Mouse (Mus musculus) kidney, adult 9 months (tissue): ENCODE results near the gene Slc25a19.

Experiments used
- DNase-seq: peaks from one replicate; pipeline ENCODE4 v3.0.0; 2022

Gene Slc25a19

GRCm38 (mm10) chr11:115616371-115616770 is 11.7 kb downstream of the Slc25a19 start:
- peak; percentile 19 for DNase-seq

GRCm38 (mm10) chr11:115615875-115616274 is 12.2 kb downstream of the Slc25a19 start:
- DNase-seq = peak; percentile 56

GRCm38 (mm10) chr11:115615108-115615825 is 12.8 kb downstream of the Slc25a19 start:
- peak; percentile 15 for DNase-seq

- DNase-seq = peak; percentile 54
Observed at GRCm38 (mm10) chr11:115614346-115615107, 13.6 kb downstream of the Slc25a19 start.

- peak; percentile 52 for DNase-seq
Observed at GRCm38 (mm10) chr11:115613138-115613945, 14.8 kb downstream of the Slc25a19 start.

GRCm38 (mm10) chr11:115612410-115613137 is 15.5 kb downstream of the Slc25a19 start, which contains the start of gene Mif4gd:
Gene Mif4gd (minus strand): TSS chr11:115612969.
- DNase-seq = peak; percentile 98

GRCm38 (mm10) chr11:115612059-115612409 is 16.1 kb downstream of the Slc25a19 start:
- DNase-seq = peak; percentile 91

GRCm38 (mm10) chr11:115611173-115611572 is 16.9 kb downstream of the Slc25a19 start:
- DNase-seq = no peak

GRCm38 (mm10) chr11:115609576-115609975 is 18.5 kb downstream of the Slc25a19 start:
- no peak for DNase-seq

- no peak for DNase-seq
Observed at GRCm38 (mm10) chr11:115608421-115609399, 19.4 kb downstream of the Slc25a19 start.

- DNase-seq = no peak
Observed at GRCm38 (mm10) chr11:115606733-115607132, 21.4 kb downstream of the Slc25a19 start.

GRCm38 (mm10) chr11:115604304-115604696 is 23.8 kb downstream of the Slc25a19 start:
- DNase-seq = no peak

- peak; percentile 93 for DNase-seq
Observed at GRCm38 (mm10) chr11:115603476-115604303, 24.4 kb downstream of the Slc25a19 start, which contains the start of the genes Mrps7 and Gga3. Gene Mrps7 (plus strand): TSS chr11:115603925. Gene Gga3 (minus strand): TSS chr11:115604051.

GRCm38 (mm10) chr11:115603128-115603475 is 25.0 kb downstream of the Slc25a19 start:
- no peak for DNase-seq

- DNase-seq = no peak
Observed at GRCm38 (mm10) chr11:115601174-115601573, 26.9 kb downstream of the Slc25a19 start.

GRCm38 (mm10) chr11:115600743-115601142 is 27.4 kb downstream of the Slc25a19 start:
- DNase-seq = no peak

- DNase-seq = no peak
Observed at GRCm38 (mm10) chr11:115599722-115600121, 28.4 kb downstream of the Slc25a19 start.

- DNase-seq = no peak
Observed at GRCm38 (mm10) chr11:115598309-115598708, 29.8 kb downstream of the Slc25a19 start.

GRCm38 (mm10) chr11:115595209-115595608 is 32.9 kb downstream of the Slc25a19 start:
- DNase-seq = no peak

- no peak for DNase-seq
Observed at GRCm38 (mm10) chr11:115590526-115591075, 37.5 kb downstream of the Slc25a19 start.
